Mouse (Mus musculus) myocyte (in vitro differentiated cells): ENCODE data around the gene Gm49320. TPM values are rescaled to one million over a fixed set of nuclear protein-coding genes. Genes with fewer than 3 reads are reported as not detected.
A peak's percentile ranks its signal among the peaks of the same experiment; 100 is the strongest.

Experiments used
- H3K27me3 ChIP-seq: one replicate; pipeline ENCODE4 v1.6.1; 2011; ENCODE audit not compliant: control insufficient read depth, insufficient read depth, insufficient read length
- H3K36me3 ChIP-seq: one replicate; pipeline ENCODE4 v1.6.1; 2011; ENCODE audit not compliant: control insufficient read depth, insufficient read depth
- H3K4me2 ChIP-seq: one replicate; pipeline ENCODE4 v1.6.1; 2011; ENCODE audit warnings: low read depth, control low read depth
- H3K4me3 ChIP-seq: one replicate; pipeline ENCODE4 v1.5.1; 2011; ENCODE audit warnings: mild to moderate bottlenecking, control low read depth, moderate library complexity
- H3K79me2 ChIP-seq: one replicate; pipeline ENCODE4 v1.6.1; 2011; ENCODE audit not compliant: control insufficient read depth, insufficient read depth
- H3ac ChIP-seq: one replicate; pipeline ENCODE4 v1.6.1; 2011; ENCODE audit not compliant: control insufficient read depth, insufficient read length
- CEBPB ChIP-seq: IDR thresholded peaks from 2 replicates; pipeline ENCODE4 v1.6.1; 2011; ENCODE audit warnings: mild to moderate bottlenecking, moderate library complexity; ENCODE audit not compliant: poor library complexity, insufficient read depth, severe bottlenecking
- E2F4 ChIP-seq: IDR thresholded peaks from one replicate; pipeline ENCODE4 v1.6.1; 2011; ENCODE audit warnings: mild to moderate bottlenecking, control low read depth, moderate library complexity; ENCODE audit not compliant: insufficient read depth
- MAX ChIP-seq: IDR thresholded peaks from one replicate; pipeline ENCODE4 v1.6.1; 2011; ENCODE audit warnings: low read depth, mild to moderate bottlenecking, control low read depth
- MYOD1 ChIP-seq, 3 experiments: IDR thresholded peaks; one replicate each; pipeline ENCODE4 v1.6.1; 2011; ENCODE audit warnings: control low read depth in 2 of 3, low read depth in 2 of 3, mild to moderate bottlenecking in 2 of 3, moderate library complexity in 1 of 3; ENCODE audit not compliant: insufficient read length in 2 of 3, control insufficient read depth in 1 of 3
- MYOG ChIP-seq, 3 experiments: IDR thresholded peaks; one replicate each; pipeline ENCODE4 v1.6.1; 2011; ENCODE audit warnings: control low read depth in 2 of 3, low read depth in 2 of 3, mild to moderate bottlenecking in 2 of 3; ENCODE audit not compliant: insufficient read length in 2 of 3, control insufficient read depth in 1 of 3, insufficient read depth in 1 of 3
- POLR2A ChIP-seq: IDR thresholded peaks from one replicate; pipeline ENCODE4 v1.6.1; 2011; ENCODE audit warnings: low read depth, mild to moderate bottlenecking, control low read depth, moderate library complexity; ENCODE audit not compliant: insufficient read length
- POLR2AphosphoS2 ChIP-seq: IDR thresholded peaks from one replicate; pipeline ENCODE4 v1.6.1; 2011; ENCODE audit warnings: low read depth, control low read depth; ENCODE audit not compliant: insufficient read length
- REST ChIP-seq: IDR thresholded peaks from one replicate; pipeline ENCODE4 v1.6.1; 2011; ENCODE audit warnings: mild to moderate bottlenecking, control low read depth, moderate library complexity; ENCODE audit not compliant: insufficient read depth, insufficient read length
- SRF ChIP-seq: IDR thresholded peaks from one replicate; pipeline ENCODE4 v1.6.1; 2011; ENCODE audit warnings: low read depth; ENCODE audit not compliant: control insufficient read depth, insufficient read length
- TCF12 ChIP-seq: IDR thresholded peaks from one replicate; pipeline ENCODE4 v1.6.1; 2011; ENCODE audit warnings: mild to moderate bottlenecking, control low read depth; ENCODE audit not compliant: poor library complexity, insufficient read depth, severe bottlenecking
- TCF3 ChIP-seq: IDR thresholded peaks from one replicate; pipeline ENCODE4 v1.6.1; 2011; ENCODE audit warnings: low read depth, control low read depth; ENCODE audit not compliant: insufficient read length
- USF1 ChIP-seq: IDR thresholded peaks from one replicate; pipeline ENCODE4 v1.6.1; 2011; ENCODE audit warnings: low read depth, mild to moderate bottlenecking, control low read depth, moderate library complexity
- polyA plus RNA-seq: library from polyadenylated mRNA; unstranded; fragments of >200 nt; fragmentation: generic; extraction: Trizol; gene quantifications from one replicate; pipeline ENCODE4 v1.2.1, GENCODE M21; 2012; ENCODE audit warnings: missing spikeins

The Gm49320 gene
- polyA plus RNA-seq, 1 experiment, result 0.36 TPM

- H3K36me3 ChIP-seq, result no peaks in the 10 kb centered on the region
- H3K4me3 ChIP-seq, result no peak overlapping the region
- H3K27me3 ChIP-seq, result peaks cover 17% of the 10 kb centered on the region
- TF ChIP-seq POLR2AphosphoS2 (no peak), E2F4 (no peak), MAX (no peak), USF1 (no peak), POLR2A (no peak), REST (no peak), MYOD1 (IDR thresholded peaks at IDR 0.05; ENCODE audit: control insufficient read depth in 1 of 3, insufficient read length in 2 of 3, low read depth in 2 of 3) (no peak), TCF12 (no peak), TCF3 (no peak), CEBPB (no peak), MYOG (IDR thresholded peaks at IDR 0.05; ENCODE audit: control insufficient read depth in 1 of 3, insufficient read depth in 1 of 3, insufficient read length in 2 of 3, low read depth in 2 of 3) (no peak), SRF (no peak)
- no peak overlapping the region for H3K4me2 ChIP-seq
- no peak overlapping the region for H3ac ChIP-seq
- no peaks in the 10 kb centered on the region for H3K79me2 ChIP-seq
Measured at GRCm38 (mm10) chr8:4216296-4216695, 22.4 kb upstream of the Gm49320 start.

GRCm38 (mm10) chr8:4216791-4217621 is 21.7 kb upstream of the Gm49320 start, which contains the start of gene Prr36:
Gene Prr36 (minus strand): TSS chr8:4217459.
- H3K79me2 ChIP-seq, result no peaks in the 10 kb centered on the region
- no peaks in the 10 kb centered on the region for H3K36me3 ChIP-seq
- TF ChIP-seq POLR2A, result no peak
- no peak for TF ChIP-seq MAX
- no peak within 1 kb of the TSS for H3K4me2 ChIP-seq
- H3K27me3 ChIP-seq, result peaks cover 17% of the 10 kb centered on the region
- H3K4me3 ChIP-seq, result no peak within 1 kb of the TSS
- no peak within 1 kb of the TSS for H3ac ChIP-seq

- TF ChIP-seq E2F4 (no peak), USF1 (no peak), MAX (no peak), POLR2A (no peak), POLR2AphosphoS2 (no peak), MYOD1 (IDR thresholded peaks at IDR 0.05; ENCODE audit: control insufficient read depth in 1 of 3, insufficient read length in 2 of 3, low read depth in 2 of 3) (no peak), TCF3 (no peak)
- H3K4me3 ChIP-seq, result no peak overlapping the region
- no peak overlapping the region for H3K4me2 ChIP-seq
- H3K36me3 ChIP-seq, result no peaks in the 10 kb centered on the region
- H3K79me2 ChIP-seq, result no peaks in the 10 kb centered on the region
- H3K27me3 ChIP-seq, result peaks cover 28% of the 10 kb centered on the region
- H3ac ChIP-seq, result no peak overlapping the region
Measured at GRCm38 (mm10) chr8:4219617-4220016, 19.0 kb upstream of the Gm49320 start.

GRCm38 (mm10) chr8:4222059-4222458 is 16.6 kb upstream of the Gm49320 start:
- H3K79me2 ChIP-seq, result no peaks in the 10 kb centered on the region
- no peak for TF ChIP-seq CEBPB
- no peak for TF ChIP-seq TCF3
- TF ChIP-seq REST, result no peak
- TF ChIP-seq E2F4, result no peak
- no peak for TF ChIP-seq MYOG (IDR thresholded peaks at IDR 0.05; ENCODE audit: control insufficient read depth in 1 of 3, insufficient read depth in 1 of 3, insufficient read length in 2 of 3, low read depth in 2 of 3)
- no peak for TF ChIP-seq TCF12
- no peak for TF ChIP-seq SRF
- no peak for TF ChIP-seq USF1
- TF ChIP-seq POLR2A, result no peak
- no peaks in the 10 kb centered on the region for H3K36me3 ChIP-seq
- H3K4me3 ChIP-seq, result no peak overlapping the region
- no peak overlapping the region for H3ac ChIP-seq
- no peak overlapping the region for H3K4me2 ChIP-seq
- H3K27me3 ChIP-seq, result peaks cover 27% of the 10 kb centered on the region

- no peak for TF ChIP-seq E2F4
- TF ChIP-seq SRF, result no peak
- Histone ChIP-seq H3K4me2 (peak overlapping the region; percentile 73), H3K79me2 (no peaks in the 10 kb centered on the region), H3ac (no peak overlapping the region), H3K4me3 (peak overlapping the region; percentile 23), H3K36me3 (no peaks in the 10 kb centered on the region), H3K27me3 (peaks cover 14% of the 10 kb centered on the region)
Measured at GRCm38 (mm10) chr8:4226323-4226722, 12.3 kb upstream of the Gm49320 start.
